Comparison of ENCODE assay signal across 23 mouse cellular contexts in genomic region chr9:89179469-89179868, GRCm38 (mm10). TPM values are rescaled to one million over a fixed set of nuclear protein-coding genes. Genes with fewer than 3 reads are reported as not detected.
"Had no signal": no experiment of that assay in that cellular context is flagged by ENCODE, and none has a peak within 500 bp of the region (broad histone marks: within the 10 kb centered on the region; RNA-seq: fewer than 3 reads in every experiment).

No protein-coding gene starts in this region.

RNA-seq across cellular contexts. Expression of gene Bcl2a1b, which starts 19.5 kb away (rescaled TPM):
- total RNA-seq: gastrocnemius, adult 18-20 months; gastrocnemius, adult 2 months; gastrocnemius, adult 8-10 months; gastrocnemius, postnatal 14 days; gastrocnemius, postnatal 25 days; gastrocnemius, postnatal 36 days had no signal
- polyA plus RNA-seq: embryonic facial prominence, embryonic 11.5 days; forebrain, embryonic 12.5 days; forebrain, embryonic 13.5 days had no signal

RNA-seq across cellular contexts. Expression of gene Gm29094, which starts 19.7 kb away (rescaled TPM):
- total RNA-seq: common myeloid progenitor, adult 5-6 weeks; forebrain, postnatal 0 days; gastrocnemius, adult 18-20 months; gastrocnemius, adult 2 months; gastrocnemius, adult 8-10 months; gastrocnemius, postnatal 10 days; gastrocnemius, postnatal 14 days; gastrocnemius, postnatal 25 days; gastrocnemius, postnatal 36 days had no signal
- polyA plus RNA-seq: cortical plate, adult 2 months; embryonic facial prominence, embryonic 10.5 days; embryonic facial prominence, embryonic 13.5 days; embryonic facial prominence, embryonic 14.5 days; erythroblast, embryonic 14.5 days; forebrain, embryonic 10.5 days; forebrain, embryonic 13.5 days; forebrain, embryonic 14.5 days; forebrain, embryonic 16.5 days; frontal cortex, adult 2 months; gonadal fat pad, adult 2 months; heart, adult 2 months had no signal
